Mouse (Mus musculus) forebrain, embryonic 15.5 days (tissue): ENCODE results near the gene Pram1. TPM values are rescaled to one million over a fixed set of nuclear protein-coding genes. Genes with fewer than 3 reads are reported as not detected.

ENCODE experiments used
- ATAC-seq: fragments of 200-750 bp; cut with Nextera tagmentation; replicated peaks from 2 replicates; pipeline ENCODE4 v1.8.0; 2017; ENCODE audit warnings: mild to moderate bottlenecking, moderate TSS enrichment, moderate library complexity
- H3K27ac ChIP-seq: fragments of 300-500 bp; sonication (generic); replicated peaks from 2 replicates; pipeline ENCODE4 v1.5.1; 2015; ENCODE audit warnings: mild to moderate bottlenecking, inconsistent platforms
- H3K27me3 ChIP-seq: fragments of 300-500 bp; sonication (generic); 2 replicates; pipeline ENCODE4 v1.6.1; 2015; ENCODE audit warnings: inconsistent platforms
- H3K36me3 ChIP-seq: fragments of 300-500 bp; sonication (generic); 2 replicates; pipeline ENCODE4 v1.6.1; 2015; ENCODE audit warnings: mild to moderate bottlenecking, inconsistent platforms
- H3K4me1 ChIP-seq: fragments of 300-500 bp; sonication (generic); 2 replicates; pipeline ENCODE4 v1.6.1; 2015; ENCODE audit warnings: inconsistent platforms
- H3K4me2 ChIP-seq: fragments of 300-500 bp; sonication (generic); replicated peaks from 2 replicates; pipeline ENCODE4 v1.6.1; 2015; ENCODE audit warnings: mild to moderate bottlenecking, inconsistent platforms
- H3K4me3 ChIP-seq: fragments of 300-500 bp; sonication (generic); 2 replicates; pipeline ENCODE4 v1.5.1; 2015; ENCODE audit warnings: mild to moderate bottlenecking, inconsistent platforms
- H3K9ac ChIP-seq: fragments of 300-500 bp; sonication (generic); replicated peaks from 2 replicates; pipeline ENCODE4 v1.6.1; 2015; ENCODE audit warnings: mild to moderate bottlenecking, inconsistent platforms
- H3K9me3 ChIP-seq: fragments of 300-500 bp; sonication (generic); 2 replicates; pipeline ENCODE4 v1.6.1; 2016; ENCODE audit warnings: inconsistent platforms
- WGBS: fragments of 180-500 bp; shearing (Covaris S2); methylation state at CpG from one replicate; pipeline ENCODE4 v1.1.7; 2015; ENCODE audit warnings: mixed read lengths; 5-methylcytosine and 5-hydroxymethylcytosine counted together
- polyA plus RNA-seq: library from polyadenylated mRNA; unstranded; fragments of >200 nt; fragmentation: Nextera tagmentation; extraction: Ambion mirVana; gene quantifications from 2 replicates; pipeline ENCODE4 v1.2.1, GENCODE M21; 2015

The Pram1 gene
- polyA plus RNA-seq, 1 experiment from 2014 or later, result 0.41 TPM

GRCm38 (mm10) chr17:33629487-33630125, 8.2 kb upstream of the Pram1 start:
- Histone ChIP-seq H3K9ac (peak overlapping the region; percentile 65), H3K4me3 (peak overlapping the region; percentile 59), H3K9me3 (no peaks in the 10 kb centered on the region), H3K36me3 (peaks cover 14% of the 10 kb centered on the region; the same call in 1 of the 2 replicates), H3K4me2 (peak overlapping the region; percentile 61), H3K4me1 (peaks cover 31% of the 10 kb centered on the region), H3K27me3 (no peaks in the 10 kb centered on the region), H3K27ac (peak overlapping the region; percentile 95)
- ATAC-seq, result 0 out of 2 replicates have a peak, but pooled peaks have one; percentile 6
- 72% methylated on average over 12 of the region's 12 CpGs for WGBS

- Histone ChIP-seq H3K9ac (no peak overlapping the region), H3K4me3 (0 out of 2 replicates have a peak overlapping the region, but pooled peaks have one; percentile 59), H3K9me3 (no peaks in the 10 kb centered on the region), H3K27ac (no peak overlapping the region), H3K27me3 (no peaks in the 10 kb centered on the region), H3K4me1 (peaks cover 31% of the 10 kb centered on the region), H3K4me2 (peak overlapping the region; percentile 61; the same call in 1 of the 2 replicates), H3K36me3 (peaks cover 14% of the 10 kb centered on the region; the same call in 1 of the 2 replicates)
- ATAC-seq, result no peak
- 88% methylated on average over 13 of the region's 13 CpGs for WGBS
Observed at GRCm38 (mm10) chr17:33630171-33630895, 7.5 kb upstream of the Pram1 start.

GRCm38 (mm10) chr17:33631236-33631635, 6.6 kb upstream of the Pram1 start:
- Histone ChIP-seq H3K27ac (no peak overlapping the region), H3K9me3 (no peaks in the 10 kb centered on the region), H3K4me3 (no peak overlapping the region), H3K4me2 (no peak overlapping the region), H3K27me3 (no peaks in the 10 kb centered on the region), H3K9ac (no peak overlapping the region), H3K4me1 (peaks cover 31% of the 10 kb centered on the region), H3K36me3 (peaks cover 14% of the 10 kb centered on the region; the same call in 1 of the 2 replicates)
- WGBS, result 90% methylated on average over 9 of the region's 9 CpGs
- ATAC-seq, result no peak

- 77% methylated on average over 5 of the region's 5 CpGs for WGBS
- no peak for ATAC-seq
- Histone ChIP-seq H3K4me2 (no peak overlapping the region), H3K36me3 (peaks cover 14% of the 10 kb centered on the region; the same call in 1 of the 2 replicates), H3K9me3 (no peaks in the 10 kb centered on the region), H3K9ac (no peak overlapping the region), H3K27ac (no peak overlapping the region), H3K4me3 (no peak overlapping the region), H3K4me1 (peaks cover 31% of the 10 kb centered on the region), H3K27me3 (no peaks in the 10 kb centered on the region)
Observed at GRCm38 (mm10) chr17:33631796-33632195, 6.1 kb upstream of the Pram1 start.

GRCm38 (mm10) chr17:33637038-33637437, 818 bp upstream of the Pram1 start:
- Histone ChIP-seq H3K27ac (no peak overlapping the region), H3K4me1 (peaks cover 2% of the 10 kb centered on the region), H3K36me3 (peaks cover 16% of the 10 kb centered on the region; the same call in 1 of the 2 replicates), H3K27me3 (no peaks in the 10 kb centered on the region), H3K4me3 (no peak overlapping the region), H3K9ac (no peak overlapping the region), H3K4me2 (no peak overlapping the region), H3K9me3 (no peaks in the 10 kb centered on the region)
- no peak for ATAC-seq
- WGBS, result 79% methylated on average over 2 of the region's 2 CpGs

GRCm38 (mm10) chr17:33639743-33640142, 1.9 kb downstream of the Pram1 start:
- H3K4me3 ChIP-seq, result no peak overlapping the region
- peaks cover 30% of the 10 kb centered on the region for H3K36me3 ChIP-seq
- H3K4me1 ChIP-seq, result no peaks in the 10 kb centered on the region
- no peak overlapping the region for H3K9ac ChIP-seq
- ATAC-seq, result no peak
- H3K4me2 ChIP-seq, result no peak overlapping the region
- H3K9me3 ChIP-seq, result no peaks in the 10 kb centered on the region
- WGBS, result 79% methylated on average over 6 of the region's 6 CpGs
- H3K27me3 ChIP-seq, result no peaks in the 10 kb centered on the region
- no peak overlapping the region for H3K27ac ChIP-seq

GRCm38 (mm10) chr17:33644068-33644467, 6.2 kb downstream of the Pram1 start:
- no peaks in the 10 kb centered on the region for H3K27me3 ChIP-seq
- no peak overlapping the region for H3K9ac ChIP-seq
- no peaks in the 10 kb centered on the region for H3K4me1 ChIP-seq
- 95% methylated on average over 4 of the region's 4 CpGs for WGBS
- H3K9me3 ChIP-seq, result no peaks in the 10 kb centered on the region
- ATAC-seq, result no peak
- no peak overlapping the region for H3K4me2 ChIP-seq
- H3K27ac ChIP-seq, result no peak overlapping the region
- H3K4me3 ChIP-seq, result no peak overlapping the region
- H3K36me3 ChIP-seq, result peaks cover 64% of the 10 kb centered on the region

- H3K36me3 ChIP-seq, result peaks cover 71% of the 10 kb centered on the region
- no peak overlapping the region for H3K9ac ChIP-seq
- H3K27ac ChIP-seq, result no peak overlapping the region
- no peak for ATAC-seq
- H3K9me3 ChIP-seq, result no peaks in the 10 kb centered on the region
- H3K4me2 ChIP-seq, result no peak overlapping the region
- H3K4me1 ChIP-seq, result no peaks in the 10 kb centered on the region
- 95% methylated on average over 8 of the region's 8 CpGs for WGBS
- H3K4me3 ChIP-seq, result no peak overlapping the region
- H3K27me3 ChIP-seq, result no peaks in the 10 kb centered on the region
Observed at GRCm38 (mm10) chr17:33645073-33645472, 7.2 kb downstream of the Pram1 start.

GRCm38 (mm10) chr17:33649781-33650475, 12.1 kb downstream of the Pram1 start:
- 97% methylated on average over 34 of the region's 34 CpGs for WGBS
- Histone ChIP-seq H3K4me2 (no peak overlapping the region), H3K36me3 (peaks cover 91% of the 10 kb centered on the region), H3K4me1 (no peaks in the 10 kb centered on the region), H3K9me3 (no peaks in the 10 kb centered on the region), H3K27ac (no peak overlapping the region), H3K4me3 (no peak overlapping the region), H3K9ac (no peak overlapping the region), H3K27me3 (no peaks in the 10 kb centered on the region)
- no peak; the same call in 1 of the 2 replicates for ATAC-seq

GRCm38 (mm10) chr17:33666813-33667212, 29.0 kb downstream of the Pram1 start:
- H3K4me1 ChIP-seq, result peaks cover 11% of the 10 kb centered on the region
- no peak overlapping the region for H3K4me3 ChIP-seq
- H3K9me3 ChIP-seq, result no peaks in the 10 kb centered on the region
- H3K9ac ChIP-seq, result no peak overlapping the region
- H3K27me3 ChIP-seq, result no peaks in the 10 kb centered on the region
- no peak for ATAC-seq
- 91% methylated on average over 3 of the region's 3 CpGs for WGBS
- H3K36me3 ChIP-seq, result peaks cover 60% of the 10 kb centered on the region
- H3K4me2 ChIP-seq, result no peak overlapping the region
- no peak overlapping the region for H3K27ac ChIP-seq

- no peak overlapping the region for H3K4me2 ChIP-seq
- H3K36me3 ChIP-seq, result peaks cover 40% of the 10 kb centered on the region
- H3K27me3 ChIP-seq, result no peaks in the 10 kb centered on the region
- no peaks in the 10 kb centered on the region for H3K9me3 ChIP-seq
- peaks cover 11% of the 10 kb centered on the region for H3K4me1 ChIP-seq
- no peak overlapping the region for H3K27ac ChIP-seq
- WGBS, result 65% methylated on average over 3 of the region's 3 CpGs
- no peak for ATAC-seq
- no peak overlapping the region for H3K9ac ChIP-seq
- no peak overlapping the region for H3K4me3 ChIP-seq
Observed at GRCm38 (mm10) chr17:33669681-33670080, 31.8 kb downstream of the Pram1 start.

- ATAC-seq, result no peak
Observed at GRCm38 (mm10) chr17:33673837-33674236, 36.0 kb downstream of the Pram1 start.

More at GRCm38 (mm10) chr17:33673837-33674236, 36.0 kb downstream of the Pram1 start:
- Histone ChIP-seq H3K27me3 (no peaks in the 10 kb centered on the region), H3K4me3 (no peak overlapping the region), H3K4me2 (no peak overlapping the region), H3K4me1 (peaks cover 11% of the 10 kb centered on the region), H3K9me3 (no peaks in the 10 kb centered on the region), H3K27ac (no peak overlapping the region), H3K36me3 (peaks cover 20% of the 10 kb centered on the region), H3K9ac (no peak overlapping the region)
- WGBS, result 79% methylated on average over 1 of the region's 1 CpGs
